Mouse (Mus musculus): ENCODE data around the gene Atp6ap2. TPM values are rescaled to one million over a fixed set of nuclear protein-coding genes. Genes with fewer than 3 reads are reported as not detected.
"Not testable (repeated sequence)": the region's sequence is repeated elsewhere in the genome, so short reads cannot be mapped to it uniquely, and the experiment has no call there.

Atp6ap2 gene
- polyA plus RNA-seq, 1 experiment from 2014 or later: 66.2 TPM

- H3K4me3 ChIP-seq (ENCODE audit: control insufficient read depth in 1 of 2, insufficient read depth in 1 of 2, low read depth in 1 of 2, low read length in 2 of 2): peak overlapping the region; percentile 61 to 72
- H3K27me3 ChIP-seq (ENCODE audit: control insufficient read depth, insufficient read depth, low read length): no peaks in the 10 kb centered on the region
- H3K36me3 ChIP-seq (ENCODE audit: control insufficient read depth, insufficient read depth, low read length): no peaks in the 10 kb centered on the region
- H3K4me2 ChIP-seq (ENCODE audit: low read length): peak overlapping the region; percentile 64
- ATAC-seq (ENCODE audit: insufficient number of reproducible peaks, insufficient read depth, low FRiP score, low read depth): peak; percentile 32; the same call in 1 of the 2 replicates
- no peaks in the 10 kb centered on the region for H3K4me1 ChIP-seq (ENCODE audit: control insufficient read depth in 2 of 2, insufficient read depth in 2 of 2, low read length in 2 of 2)
- 28% methylated on average over 17 of the region's 18 CpGs for WGBS
- no peaks in the 10 kb centered on the region for H3K9me3 ChIP-seq (ENCODE audit: control insufficient read depth, low read length)
- H3K9ac ChIP-seq (ENCODE audit: low read length): peak overlapping the region; percentile 89
- H3K27ac ChIP-seq (replicated peaks in 1 of 2; ENCODE audit: control insufficient read depth in 1 of 2, insufficient read depth in 1 of 2, low read depth in 2 of 2, low read length in 2 of 2): peak overlapping the region in 1 of 2 experiments; percentile 62; a peak in 1 of 4 replicates
Measured at GRCm38 (mm10) chrX:12587958-12588355, 356 bp downstream of the Atp6ap2 start.

GRCm38 (mm10) chrX:12591401-12591943 is 3.9 kb downstream of the Atp6ap2 start:
- ATAC-seq (ENCODE audit: insufficient number of reproducible peaks, insufficient read depth, low FRiP score, low read depth): no peak
- WGBS: 69% methylated on average over 8 of the region's 8 CpGs

GRCm38 (mm10) chrX:12592011-12592410 is 4.4 kb downstream of the Atp6ap2 start:
- no peak overlapping the region for H3K27ac ChIP-seq (replicated peaks in 1 of 2; ENCODE audit: control insufficient read depth in 1 of 2, insufficient read depth in 1 of 2, low read depth in 2 of 2, low read length in 2 of 2)
- 71% methylated on average over 5 of the region's 5 CpGs for WGBS

More at GRCm38 (mm10) chrX:12591401-12591943, 3.9 kb downstream of the Atp6ap2 start:
- no peaks in the 10 kb centered on the region for H3K27me3 ChIP-seq (ENCODE audit: control insufficient read depth, insufficient read depth, low read length)
- H3K9me3 ChIP-seq (ENCODE audit: control insufficient read depth, low read length): no peaks in the 10 kb centered on the region
- 0 out of 2 replicates have a peak, but pooled peaks cover 5% of the 10 kb centered on the region for H3K36me3 ChIP-seq (ENCODE audit: control insufficient read depth, insufficient read depth, low read length)
- H3K4me3 ChIP-seq (ENCODE audit: control insufficient read depth in 1 of 2, insufficient read depth in 1 of 2, low read depth in 1 of 2, low read length in 2 of 2): no peak overlapping the region
- no peak overlapping the region for H3K27ac ChIP-seq (replicated peaks in 1 of 2; ENCODE audit: control insufficient read depth in 1 of 2, insufficient read depth in 1 of 2, low read depth in 2 of 2, low read length in 2 of 2)
- H3K4me2 ChIP-seq (ENCODE audit: low read length): no peak overlapping the region
- no peak overlapping the region for H3K9ac ChIP-seq (ENCODE audit: low read length)
- no peaks in the 10 kb centered on the region for H3K4me1 ChIP-seq (ENCODE audit: control insufficient read depth in 2 of 2, insufficient read depth in 2 of 2, low read length in 2 of 2)

GRCm38 (mm10) chrX:12593824-12594223 is 6.2 kb downstream of the Atp6ap2 start:
- H3K27ac ChIP-seq (replicated peaks in 1 of 2; ENCODE audit: control insufficient read depth in 1 of 2, insufficient read depth in 1 of 2, low read depth in 2 of 2, low read length in 2 of 2): no peak overlapping the region
- H3K36me3 ChIP-seq (ENCODE audit: control insufficient read depth, insufficient read depth, low read length): 0 out of 2 replicates have a peak, but pooled peaks cover 13% of the 10 kb centered on the region
- H3K9ac ChIP-seq (ENCODE audit: low read length): no peak overlapping the region
- H3K4me2 ChIP-seq (ENCODE audit: low read length): no peak overlapping the region
- H3K4me3 ChIP-seq (ENCODE audit: control insufficient read depth in 1 of 2, insufficient read depth in 1 of 2, low read depth in 1 of 2, low read length in 2 of 2): no peak overlapping the region
- no peaks in the 10 kb centered on the region for H3K4me1 ChIP-seq (ENCODE audit: control insufficient read depth in 2 of 2, insufficient read depth in 2 of 2, low read length in 2 of 2)
- no peak for ATAC-seq (ENCODE audit: insufficient number of reproducible peaks, insufficient read depth, low FRiP score, low read depth)
- 71% methylated on average over 5 of the region's 5 CpGs for WGBS
- no peaks in the 10 kb centered on the region for H3K27me3 ChIP-seq (ENCODE audit: control insufficient read depth, insufficient read depth, low read length)
- no peaks in the 10 kb centered on the region for H3K9me3 ChIP-seq (ENCODE audit: control insufficient read depth, low read length)

More at GRCm38 (mm10) chrX:12592011-12592410, 4.4 kb downstream of the Atp6ap2 start:
- H3K9me3 ChIP-seq (ENCODE audit: control insufficient read depth, low read length): no peaks in the 10 kb centered on the region
- no peaks in the 10 kb centered on the region for H3K27me3 ChIP-seq (ENCODE audit: control insufficient read depth, insufficient read depth, low read length)
- H3K36me3 ChIP-seq (ENCODE audit: control insufficient read depth, insufficient read depth, low read length): 0 out of 2 replicates have a peak, but pooled peaks cover 9% of the 10 kb centered on the region
- H3K4me3 ChIP-seq (ENCODE audit: control insufficient read depth in 1 of 2, insufficient read depth in 1 of 2, low read depth in 1 of 2, low read length in 2 of 2): no peak overlapping the region
- H3K4me2 ChIP-seq (ENCODE audit: low read length): no peak overlapping the region
- no peak overlapping the region for H3K9ac ChIP-seq (ENCODE audit: low read length)
- H3K4me1 ChIP-seq (ENCODE audit: control insufficient read depth in 2 of 2, insufficient read depth in 2 of 2, low read length in 2 of 2): no peaks in the 10 kb centered on the region
- no peak for ATAC-seq (ENCODE audit: insufficient number of reproducible peaks, insufficient read depth, low FRiP score, low read depth)

- ATAC-seq (ENCODE audit: insufficient number of reproducible peaks, insufficient read depth, low FRiP score, low read depth); H3K27ac ChIP-seq (replicated peaks in 1 of 2; ENCODE audit: control insufficient read depth in 1 of 2, insufficient read depth in 1 of 2, low read depth in 2 of 2, low read length in 2 of 2): not testable (repeated sequence)
- H3K36me3 ChIP-seq (ENCODE audit: control insufficient read depth, insufficient read depth, low read length): peaks cover 25% of the 10 kb centered on the region; the same call in 1 of the 2 replicates
Measured at GRCm38 (mm10) chrX:12610541-12610940, 22.9 kb downstream of the Atp6ap2 start.

GRCm38 (mm10) chrX:12611211-12611610 is 23.6 kb downstream of the Atp6ap2 start:
- H3K9ac ChIP-seq (ENCODE audit: low read length): no peak overlapping the region
- H3K27ac ChIP-seq (replicated peaks in 1 of 2; ENCODE audit: control insufficient read depth in 1 of 2, insufficient read depth in 1 of 2, low read depth in 2 of 2, low read length in 2 of 2): no peak overlapping the region
- H3K4me3 ChIP-seq (ENCODE audit: control insufficient read depth in 1 of 2, insufficient read depth in 1 of 2, low read depth in 1 of 2, low read length in 2 of 2): no peak overlapping the region
- WGBS: 63% methylated on average over 2 of the region's 2 CpGs
- H3K4me1 ChIP-seq (ENCODE audit: control insufficient read depth in 2 of 2, insufficient read depth in 2 of 2, low read length in 2 of 2): no peaks in the 10 kb centered on the region
- H3K27me3 ChIP-seq (ENCODE audit: control insufficient read depth, insufficient read depth, low read length): no peaks in the 10 kb centered on the region
- no peak for ATAC-seq (ENCODE audit: insufficient number of reproducible peaks, insufficient read depth, low FRiP score, low read depth)
- no peak overlapping the region for H3K4me2 ChIP-seq (ENCODE audit: low read length)
- no peaks in the 10 kb centered on the region for H3K9me3 ChIP-seq (ENCODE audit: control insufficient read depth, low read length)
- peaks cover 25% of the 10 kb centered on the region; the same call in 1 of the 2 replicates for H3K36me3 ChIP-seq (ENCODE audit: control insufficient read depth, insufficient read depth, low read length)

More at GRCm38 (mm10) chrX:12610541-12610940, 22.9 kb downstream of the Atp6ap2 start:
- H3K9ac ChIP-seq (ENCODE audit: low read length); H3K9me3 ChIP-seq (ENCODE audit: control insufficient read depth, low read length); H3K4me2 ChIP-seq (ENCODE audit: low read length); H3K4me3 ChIP-seq (ENCODE audit: control insufficient read depth in 1 of 2, insufficient read depth in 1 of 2, low read depth in 1 of 2, low read length in 2 of 2); H3K4me1 ChIP-seq (ENCODE audit: control insufficient read depth in 2 of 2, insufficient read depth in 2 of 2, low read length in 2 of 2); H3K27me3 ChIP-seq (ENCODE audit: control insufficient read depth, insufficient read depth, low read length): not testable (repeated sequence)

GRCm38 (mm10) chrX:12612360-12612759 is 24.8 kb downstream of the Atp6ap2 start:
- not testable (repeated sequence) for H3K9me3 ChIP-seq (ENCODE audit: control insufficient read depth, low read length); H3K4me3 ChIP-seq (ENCODE audit: control insufficient read depth in 1 of 2, insufficient read depth in 1 of 2, low read depth in 1 of 2, low read length in 2 of 2); H3K4me1 ChIP-seq (ENCODE audit: control insufficient read depth in 2 of 2, insufficient read depth in 2 of 2, low read length in 2 of 2); H3K4me2 ChIP-seq (ENCODE audit: low read length); ATAC-seq (ENCODE audit: insufficient number of reproducible peaks, insufficient read depth, low FRiP score, low read depth); H3K27me3 ChIP-seq (ENCODE audit: control insufficient read depth, insufficient read depth, low read length); H3K9ac ChIP-seq (ENCODE audit: low read length); H3K27ac ChIP-seq (replicated peaks in 1 of 2; ENCODE audit: control insufficient read depth in 1 of 2, insufficient read depth in 1 of 2, low read depth in 2 of 2, low read length in 2 of 2)
- H3K36me3 ChIP-seq (ENCODE audit: control insufficient read depth, insufficient read depth, low read length): peaks cover 25% of the 10 kb centered on the region; the same call in 1 of the 2 replicates
- 59% methylated on average over 1 of the region's 1 CpGs for WGBS

- Histone ChIP-seq H3K27me3 (ENCODE audit: control insufficient read depth, insufficient read depth, low read length) (no peaks in the 10 kb centered on the region), H3K4me1 (ENCODE audit: control insufficient read depth in 2 of 2, insufficient read depth in 2 of 2, low read length in 2 of 2) (no peaks in the 10 kb centered on the region), H3K4me3 (ENCODE audit: control insufficient read depth in 1 of 2, insufficient read depth in 1 of 2, low read depth in 1 of 2, low read length in 2 of 2) (no peak overlapping the region), H3K9me3 (ENCODE audit: control insufficient read depth, low read length) (no peaks in the 10 kb centered on the region), H3K4me2 (ENCODE audit: low read length) (no peak overlapping the region), H3K36me3 (ENCODE audit: control insufficient read depth, insufficient read depth, low read length) (no peaks in the 10 kb centered on the region), H3K9ac (ENCODE audit: low read length) (no peak overlapping the region), H3K27ac (replicated peaks in 1 of 2; ENCODE audit: control insufficient read depth in 1 of 2, insufficient read depth in 1 of 2, low read depth in 2 of 2, low read length in 2 of 2) (no peak overlapping the region)
- WGBS: 65% methylated on average over 4 of the region's 4 CpGs
- ATAC-seq (ENCODE audit: insufficient number of reproducible peaks, insufficient read depth, low FRiP score, low read depth): no peak
Measured at GRCm38 (mm10) chrX:12625131-12625530, 37.5 kb downstream of the Atp6ap2 start.

All from heart, embryonic 14.5 days (tissue).